In the genomic region with DNA sequence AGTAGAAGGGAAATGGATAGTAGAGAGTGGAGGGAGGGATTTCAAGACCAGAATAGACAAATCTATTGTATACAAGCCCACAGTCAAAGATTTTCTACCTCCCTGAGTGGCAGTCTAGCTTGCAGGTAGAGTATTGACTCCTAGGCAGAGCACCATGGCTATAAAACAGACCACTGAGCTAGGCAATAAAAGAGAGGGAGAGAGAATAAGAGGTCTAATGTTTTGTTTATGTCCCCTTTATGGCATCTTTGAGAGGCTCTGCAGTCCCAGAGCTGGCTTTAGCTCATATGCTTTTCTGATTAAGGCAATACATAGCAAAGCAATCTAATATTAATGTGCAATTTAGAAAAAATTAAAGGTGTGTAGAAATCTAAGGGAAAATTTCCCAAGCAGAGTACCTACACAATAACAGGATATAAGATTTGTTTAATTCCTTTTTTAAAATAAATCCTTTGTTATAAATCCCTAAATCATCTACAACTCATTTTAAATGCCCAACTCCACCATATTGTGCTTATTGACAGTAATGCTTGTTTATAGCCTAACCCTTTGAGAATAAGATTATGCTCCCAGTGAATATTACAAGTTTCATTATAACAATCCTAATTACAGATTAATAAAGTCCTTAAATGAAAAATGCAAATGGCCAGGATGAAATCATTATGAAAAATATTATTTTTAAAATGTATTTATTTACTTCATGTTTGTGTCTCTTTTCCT, we compare ENCODE assay signal across 19 mouse cellular contexts.
"Had no signal": no experiment of that assay in that cellular context is flagged by ENCODE, and none has a peak within 500 bp of the region (broad histone marks: within the 10 kb centered on the region; RNA-seq: fewer than 3 reads in every experiment).

No protein-coding gene starts in this region.

- H3K9ac ChIP-seq: liver, embryonic 12.5 days; liver, embryonic 14.5 days; lung, embryonic 14.5 days; midbrain, embryonic 13.5 days; midbrain, embryonic 15.5 days; stomach, embryonic 15.5 days had no signal

- H3K36me3 ChIP-seq: liver, embryonic 12.5 days; midbrain, embryonic 13.5 days; midbrain, embryonic 15.5 days; stomach, embryonic 15.5 days had no signal

- DNase-seq: lung, adult 18-20 months; lung, embryonic 14.5 days; lung, postnatal 10 days; lung, postnatal 4 days; retina, postnatal 1 day; right cerebral cortex, adult 18-20 months; right cerebral cortex, postnatal 25 days; right cerebral cortex, postnatal 4 days; spleen, adult 18-20 months; thymus, adult 2 months; thymus, postnatal 25 days; thymus, postnatal 4 days had no signal

- H3K4me3 ChIP-seq: liver, embryonic 12.5 days; midbrain, embryonic 13.5 days; midbrain, embryonic 15.5 days; stomach, embryonic 15.5 days had no signal

- ATAC-seq: liver, embryonic 12.5 days; midbrain, embryonic 13.5 days; midbrain, embryonic 15.5 days had no signal

- H3K4me2 ChIP-seq: liver, embryonic 12.5 days; lung, embryonic 14.5 days; midbrain, embryonic 11.5 days; midbrain, embryonic 13.5 days; midbrain, embryonic 15.5 days; stomach, embryonic 15.5 days had no signal

- H3K27me3 ChIP-seq: liver, embryonic 12.5 days; midbrain, embryonic 13.5 days; midbrain, embryonic 15.5 days; stomach, embryonic 15.5 days had no signal

- H3K4me1 ChIP-seq: liver, embryonic 12.5 days; midbrain, embryonic 13.5 days; midbrain, embryonic 15.5 days; stomach, embryonic 15.5 days had no signal

- H3K27ac ChIP-seq: liver, embryonic 12.5 days; liver, embryonic 14.5 days; midbrain, embryonic 13.5 days; midbrain, embryonic 15.5 days; stomach, embryonic 15.5 days; stomach, postnatal 0 days had no signal

- H3K9me3 ChIP-seq: liver, embryonic 12.5 days; midbrain, embryonic 13.5 days; midbrain, embryonic 15.5 days; stomach, embryonic 15.5 days had no signal
